In genomic region chr11:95487237-95487636, GRCm38 (mm10) we compare ENCODE assay signal across 20 mouse cellular contexts. TPM values are rescaled to one million over a fixed set of nuclear protein-coding genes. Genes with fewer than 3 reads are reported as not detected.
DNase-seq lines count a peak whose midpoint lies in the region; ATAC-seq and TF ChIP-seq lines count a peak whose summit lies in the region.
"Had no signal": no experiment of that assay in that cellular context is flagged by ENCODE, and none has a peak within 500 bp of the region (broad histone marks: within the 10 kb centered on the region; RNA-seq: fewer than 3 reads in every experiment).

No protein-coding gene starts in this region.

- TF ChIP-seq CTCF in heart, adult 2 months (IDR thresholded peaks at IDR 0.05): no peak

- 98% methylated on average over 2 of the region's 2 CpGs for WGBS in heart, adult 2 months
- WGBS in midbrain, embryonic 11.5 days: 95% methylated on average over 2 of the region's 2 CpGs
- WGBS in midbrain, embryonic 14.5 days: 99% methylated on average over 2 of the region's 2 CpGs

- H3K27me3 ChIP-seq in heart, adult 2 months (ENCODE audit: control insufficient read depth, insufficient read depth, low read length): no peaks in the 10 kb centered on the region
- no peaks in the 10 kb centered on the region for H3K27me3 ChIP-seq in midbrain, embryonic 11.5 days (ENCODE audit: control insufficient read depth, insufficient read depth, low read length)
- H3K27me3 ChIP-seq in midbrain, embryonic 14.5 days (ENCODE audit: control insufficient read depth, insufficient read depth, low read length): no peaks in the 10 kb centered on the region
- H3K27me3 ChIP-seq: CH12.LX, Patski had no signal

- H3K9ac ChIP-seq in heart, adult 2 months (ENCODE audit: low read depth, low read length): no peak overlapping the region
- no peak overlapping the region for H3K9ac ChIP-seq in midbrain, embryonic 11.5 days (ENCODE audit: low read length)
- H3K9ac ChIP-seq in midbrain, embryonic 14.5 days (replicated peaks; ENCODE audit: low read length): no peak overlapping the region

- ATAC-seq in midbrain, embryonic 11.5 days (ENCODE audit: low FRiP score): no peak
- no peak for ATAC-seq in midbrain, embryonic 14.5 days (ENCODE audit: low FRiP score, low TSS enrichment)
- ATAC-seq: activated CD4-positive, CD25-positive, alpha-beta regulatory T cell, adult 4 months; CD4-positive, CD25-positive, alpha-beta regulatory T cell, adult 4 months; Patski had no signal

- H3K4me2 ChIP-seq in midbrain, embryonic 11.5 days: no peak overlapping the region
- no peak overlapping the region for H3K4me2 ChIP-seq in midbrain, embryonic 14.5 days (ENCODE audit: low read length)

- H3K79me2 ChIP-seq in heart, adult 2 months (replicated peaks; ENCODE audit: control insufficient read depth, insufficient read depth, low read length): no peaks in the 10 kb centered on the region

- no peak overlapping the region for H3K4me3 ChIP-seq in heart, adult 2 months
- no peak overlapping the region for H3K4me3 ChIP-seq in midbrain, embryonic 11.5 days (ENCODE audit: low read depth, low read length)
- H3K4me3 ChIP-seq in midbrain, embryonic 14.5 days (replicated peaks; ENCODE audit: low read depth, low read length): no peak overlapping the region

- no peaks in the 10 kb centered on the region for H3K4me1 ChIP-seq in heart, adult 2 months (ENCODE audit: control insufficient read depth, insufficient read depth, low read length)
- no peaks in the 10 kb centered on the region for H3K4me1 ChIP-seq in midbrain, embryonic 11.5 days (ENCODE audit: control insufficient read depth, insufficient read depth, low read length)
- H3K4me1 ChIP-seq in midbrain, embryonic 14.5 days (ENCODE audit: control insufficient read depth, insufficient read depth, low read length): no peaks in the 10 kb centered on the region

- H3K27ac ChIP-seq in heart, adult 2 months: no peak overlapping the region
- H3K27ac ChIP-seq in midbrain, embryonic 11.5 days (ENCODE audit: low read depth, low read length): no peak overlapping the region
- H3K27ac ChIP-seq in midbrain, embryonic 14.5 days (replicated peaks; ENCODE audit: low read depth, low read length): no peak overlapping the region

- no peak for TF ChIP-seq EP300 in heart, adult 2 months (IDR thresholded peaks at IDR 0.05; ENCODE audit: insufficient read depth, low read depth, low read length)

- DNase-seq in heart, adult 11 months: peak; percentile 53
- no peak for DNase-seq in heart, adult 2 months
- DNase-seq in midbrain, embryonic 11.5 days (ENCODE audit: low spot score, missing footprints): peak; percentile 66
- no peak for DNase-seq in midbrain, embryonic 14.5 days
- DNase-seq: adrenal gland, adult 2 months; adrenal gland, adult 8-10 months; adrenal gland, postnatal 10 days; adrenal gland, postnatal 14 days; adrenal gland, postnatal 25 days; adrenal gland, postnatal 36 days; B cell, adult 2 months; cerebellum, adult 11 months; cerebellum, adult 11-12 months; cerebellum, adult 18-20 months had no signal

- TF ChIP-seq POLR2A in heart, adult 2 months (IDR thresholded peaks at IDR 0.05; ENCODE audit: insufficient read depth, low read depth, low read length): no peak

- intact Hi-C loops in heart, adult 2 months (cut with DNase I): no loop called here

- no peaks in the 10 kb centered on the region; the same call in 1 of the 2 replicates for H3K36me3 ChIP-seq in heart, adult 2 months (ENCODE audit: control insufficient read depth, insufficient read depth, low read length)
- H3K36me3 ChIP-seq in midbrain, embryonic 11.5 days (ENCODE audit: control insufficient read depth, insufficient read depth, low read length): peaks cover 9% of the 10 kb centered on the region
- peaks cover 60% of the 10 kb centered on the region for H3K36me3 ChIP-seq in midbrain, embryonic 14.5 days (ENCODE audit: control insufficient read depth, insufficient read depth, low read length)

- no peaks in the 10 kb centered on the region for H3K9me3 ChIP-seq in midbrain, embryonic 11.5 days (ENCODE audit: control insufficient read depth, low read length)
- no peaks in the 10 kb centered on the region for H3K9me3 ChIP-seq in midbrain, embryonic 14.5 days (ENCODE audit: control insufficient read depth, low read length)
- H3K9me3 ChIP-seq: G1E had no signal

RNA-seq across cellular contexts. Expression of gene Nxph3, which starts 27.1 kb away (rescaled TPM):
- under 1 TPM; 0.55 to 0.73 TPM for total RNA-seq in heart, adult 2 months (2021)
- 0.57 and 0.76 TPM in 2 replicates for polyA plus RNA-seq in heart, adult 2 months (2012; rRNA removed)
- polyA plus RNA-seq in midbrain, embryonic 11.5 days (2014; fragmentation: Nextera tagmentation; extraction: Ambion mirVana): 0.20 and 0.37 TPM in 2 replicates
- polyA plus RNA-seq in midbrain, embryonic 14.5 days (2014; fragmentation: Nextera tagmentation; extraction: Ambion mirVana): 1.9 and 4.6 TPM in 2 replicates
- total RNA-seq: MEL had no signal
- polyA plus RNA-seq: activated CD4-positive, CD25-positive, alpha-beta regulatory T cell, adult 4 months; CD4-positive, CD25-positive, alpha-beta regulatory T cell, adult 4 months; G1E had no signal

Comparison
In these comparisons a context has a peak if more than half of its experiments do, and no peak if none do; other contexts are left out.
1. DNase-seq: peak in heart, adult 11 months (single experiment) and midbrain, embryonic 11.5 days (single experiment); none in heart, adult 2 months (0 of 2) and midbrain, embryonic 14.5 days (single experiment).